Mouse (Mus musculus): Measurements from ENCODE around the gene Ruvbl2. TPM values are rescaled to one million over a fixed set of nuclear protein-coding genes. Genes with fewer than 3 reads are reported as not detected.
A peak's percentile ranks its signal among the peaks of the same experiment; 100 is the strongest.

Gene Ruvbl2
- polyA plus RNA-seq, 1 experiment from 2014 or later, result 173 TPM

DNA sequence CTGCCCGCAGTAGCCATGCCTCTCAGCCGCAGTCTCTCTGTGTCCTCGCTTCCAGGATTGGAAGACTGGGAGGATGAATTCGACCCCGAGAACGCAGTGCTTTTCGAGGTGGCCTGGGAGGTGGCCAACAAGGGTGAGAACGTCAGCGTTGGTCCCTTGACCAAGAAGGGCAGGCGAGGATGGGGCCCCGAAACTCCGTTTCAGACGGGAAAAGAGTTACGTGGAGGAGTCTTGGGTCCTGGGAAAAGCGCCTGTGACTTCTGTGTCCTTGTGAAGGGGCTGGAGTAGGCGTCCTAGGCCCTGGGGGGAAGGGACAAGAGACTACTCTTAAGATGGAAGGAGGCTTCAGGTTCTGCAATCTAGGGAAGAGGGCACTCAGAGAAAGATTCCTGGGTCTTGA, 2.9 kb downstream of the Ruvbl2 start:
- Histone ChIP-seq H3K9ac (replicated peaks; ENCODE audit: low read length) (peak overlapping the region; percentile 85), H3K4me1 (ENCODE audit: insufficient read depth, low read length) (peaks cover 36% of the 10 kb centered on the region), H3K27me3 (ENCODE audit: insufficient read depth, low read length) (no peaks in the 10 kb centered on the region), H3K4me2 (replicated peaks; ENCODE audit: low read depth, low read length) (peak overlapping the region; percentile 58), H3K9me3 (ENCODE audit: low read length) (no peaks in the 10 kb centered on the region), H3K36me3 (ENCODE audit: insufficient read depth, low read length) (peaks cover 23% of the 10 kb centered on the region), H3K27ac (ENCODE audit: low read length) (peak overlapping the region; percentile 48), H3K4me3 (ENCODE audit: low read length) (peak overlapping the region; percentile 67)
- ATAC-seq (ENCODE audit: low FRiP score, low TSS enrichment), result no peak
- under 1% methylated on average over 16 of the region's 16 CpGs for WGBS

DNA sequence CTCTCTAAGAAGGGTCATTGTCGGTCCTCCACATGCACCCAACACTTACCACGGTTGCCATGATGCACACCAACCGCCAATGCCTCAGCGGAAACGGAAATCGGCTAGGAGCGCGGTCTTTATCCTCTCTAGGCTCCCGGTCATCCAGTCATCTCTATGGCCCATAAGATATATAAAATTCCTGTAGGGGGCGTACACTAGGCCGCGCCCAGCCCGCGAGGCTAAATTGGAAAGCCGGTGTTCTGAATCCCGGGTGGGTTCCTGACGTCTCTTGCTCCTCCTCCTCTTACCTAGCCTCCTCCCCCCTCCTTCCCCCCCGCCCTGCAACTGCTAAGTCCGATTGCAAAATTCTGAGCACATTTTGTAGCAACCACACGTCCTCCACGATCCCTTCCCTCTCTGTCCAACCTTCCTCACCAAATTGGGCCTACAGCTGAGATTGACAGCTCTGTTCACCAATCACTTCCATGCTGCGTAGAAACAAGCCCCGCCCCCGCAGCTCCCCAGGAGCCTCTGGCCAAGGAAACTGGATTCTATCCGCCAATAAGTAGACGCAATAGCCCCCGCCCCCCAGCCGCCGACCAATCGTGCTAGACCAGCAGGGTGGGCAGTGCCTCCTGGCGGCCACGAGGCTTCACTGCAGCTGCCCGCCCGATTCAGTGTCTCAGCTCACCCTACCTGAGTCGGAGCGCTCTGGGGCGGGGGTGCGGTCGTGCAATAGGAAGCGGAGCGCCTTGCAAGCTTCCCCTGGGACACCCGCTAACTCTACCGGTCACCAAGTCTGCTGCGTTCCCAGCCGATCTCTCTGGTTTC, 3.5 kb downstream of the Ruvbl2 start, which contains the start of gene Gys1:
Gene Gys1, plus strand, starts transcription at position 642 of the 813 bp plus-strand sequence.
- under 1% methylated on average over 45 of the region's 45 CpGs for WGBS
- Histone ChIP-seq H3K4me3 (ENCODE audit: low read length) (peak within 1 kb of the TSS; percentile 67), H3K27me3 (ENCODE audit: insufficient read depth, low read length) (no peaks in the 10 kb centered on the region), H3K9me3 (ENCODE audit: low read length) (no peaks in the 10 kb centered on the region), H3K9ac (replicated peaks; ENCODE audit: low read length) (peak within 1 kb of the TSS; percentile 85), H3K27ac (ENCODE audit: low read length) (peak within 1 kb of the TSS; percentile 86), H3K36me3 (ENCODE audit: insufficient read depth, low read length) (peaks cover 25% of the 10 kb centered on the region), H3K4me1 (ENCODE audit: insufficient read depth, low read length) (peaks cover 36% of the 10 kb centered on the region), H3K4me2 (replicated peaks; ENCODE audit: low read depth, low read length) (peak within 1 kb of the TSS; percentile 72)
- ATAC-seq (ENCODE audit: low FRiP score, low TSS enrichment), result peak; percentile 97

DNA sequence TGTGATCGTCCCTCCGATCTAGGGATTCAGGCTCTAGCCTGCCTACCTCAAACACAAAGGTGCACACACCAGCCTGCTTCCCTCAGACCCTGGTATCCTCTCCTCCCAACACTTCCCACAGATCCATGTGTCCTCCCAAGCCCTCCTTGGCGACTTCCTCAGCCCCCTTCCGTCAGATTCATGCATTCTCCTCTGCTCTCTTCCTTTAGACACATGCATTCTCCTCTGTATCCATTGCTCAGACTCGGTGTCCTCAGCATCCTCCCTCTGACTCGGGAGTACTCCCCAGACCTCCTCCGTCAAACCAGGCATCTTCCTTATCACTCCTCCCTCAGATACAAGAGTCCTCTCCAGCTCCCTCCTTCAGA, 4.1 kb downstream of the Ruvbl2 start:
- 0% methylated on average over 7 of the region's 7 CpGs for WGBS
- H3K9ac ChIP-seq (replicated peaks; ENCODE audit: low read length), result peak overlapping the region; percentile 74
- H3K27ac ChIP-seq (ENCODE audit: low read length), result peak overlapping the region; percentile 86
- H3K4me3 ChIP-seq (ENCODE audit: low read length), result peak overlapping the region; percentile 67
- peak overlapping the region; percentile 72 for H3K4me2 ChIP-seq (replicated peaks; ENCODE audit: low read depth, low read length)
- ATAC-seq (ENCODE audit: low FRiP score, low TSS enrichment), result no peak
- H3K36me3 ChIP-seq (ENCODE audit: insufficient read depth, low read length), result peaks cover 31% of the 10 kb centered on the region
- no peaks in the 10 kb centered on the region for H3K27me3 ChIP-seq (ENCODE audit: insufficient read depth, low read length)
- no peaks in the 10 kb centered on the region for H3K9me3 ChIP-seq (ENCODE audit: low read length)
- H3K4me1 ChIP-seq (ENCODE audit: insufficient read depth, low read length), result peaks cover 36% of the 10 kb centered on the region

DNA sequence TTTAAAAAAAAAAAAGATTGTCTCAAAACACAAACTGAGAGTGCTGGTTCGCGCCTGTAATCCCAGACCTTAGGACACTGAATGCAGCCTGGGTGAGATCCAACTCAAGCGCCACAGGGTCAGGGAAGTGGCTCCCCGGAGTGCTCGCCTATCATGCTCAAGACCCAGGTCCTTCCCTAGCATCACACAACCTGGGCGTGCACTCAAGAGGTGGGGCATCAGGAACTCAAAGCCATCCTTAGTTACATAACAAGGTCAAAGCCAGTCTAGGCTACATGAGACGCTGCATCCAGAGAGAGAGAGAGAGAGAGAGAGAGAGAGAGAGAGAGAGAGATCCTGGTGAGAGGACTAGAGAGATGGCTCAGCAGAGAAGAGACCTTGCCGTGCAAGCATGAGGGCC, 11.3 kb downstream of the Ruvbl2 start:
- no peaks in the 10 kb centered on the region for H3K4me1 ChIP-seq (ENCODE audit: insufficient read depth, low read length)
- no peak overlapping the region for H3K4me3 ChIP-seq (ENCODE audit: low read length)
- 88% methylated on average over 8 of the region's 8 CpGs for WGBS
- no peak overlapping the region for H3K27ac ChIP-seq (ENCODE audit: low read length)
- no peak overlapping the region for H3K4me2 ChIP-seq (replicated peaks; ENCODE audit: low read depth, low read length)
- no peaks in the 10 kb centered on the region for H3K9me3 ChIP-seq (ENCODE audit: low read length)
- no peak overlapping the region for H3K9ac ChIP-seq (replicated peaks; ENCODE audit: low read length)
- H3K27me3 ChIP-seq (ENCODE audit: insufficient read depth, low read length), result no peaks in the 10 kb centered on the region
- no peak for ATAC-seq (ENCODE audit: low FRiP score, low TSS enrichment)
- peaks cover 87% of the 10 kb centered on the region for H3K36me3 ChIP-seq (ENCODE audit: insufficient read depth, low read length)

DNA sequence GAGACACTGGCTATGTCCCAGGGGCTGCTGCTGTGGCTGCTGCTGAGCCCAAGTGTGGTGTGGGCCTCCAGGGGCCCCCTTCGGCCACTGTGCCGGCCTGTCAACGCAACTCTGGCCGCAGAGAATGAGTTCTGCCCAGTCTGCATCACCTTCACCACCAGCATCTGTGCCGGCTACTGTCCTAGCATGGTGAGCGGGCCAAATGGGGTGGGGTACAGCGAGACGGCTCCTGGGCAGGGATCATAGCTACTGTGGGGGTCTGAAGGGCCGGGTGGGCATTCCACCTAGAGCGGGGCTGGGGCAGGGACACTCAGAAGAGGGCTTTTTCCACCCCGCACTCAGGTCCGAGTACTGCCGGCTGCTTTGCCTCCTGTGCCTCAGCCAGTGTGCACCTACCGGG, 16.7 kb downstream of the Ruvbl2 start:
- WGBS, result 90% methylated on average over 14 of the region's 14 CpGs
- peaks cover 15% of the 10 kb centered on the region for H3K4me1 ChIP-seq (ENCODE audit: insufficient read depth, low read length)
- no peak overlapping the region for H3K4me3 ChIP-seq (ENCODE audit: low read length)
- H3K27ac ChIP-seq (ENCODE audit: low read length), result no peak overlapping the region
- ATAC-seq (ENCODE audit: low FRiP score, low TSS enrichment), result no peak
- H3K36me3 ChIP-seq (ENCODE audit: insufficient read depth, low read length), result peaks cover 46% of the 10 kb centered on the region
- peaks cover 35% of the 10 kb centered on the region for H3K27me3 ChIP-seq (ENCODE audit: insufficient read depth, low read length)
- H3K4me2 ChIP-seq (replicated peaks; ENCODE audit: low read depth, low read length), result no peak overlapping the region
- H3K9ac ChIP-seq (replicated peaks; ENCODE audit: low read length), result no peak overlapping the region
- no peaks in the 10 kb centered on the region for H3K9me3 ChIP-seq (ENCODE audit: low read length)

DNA sequence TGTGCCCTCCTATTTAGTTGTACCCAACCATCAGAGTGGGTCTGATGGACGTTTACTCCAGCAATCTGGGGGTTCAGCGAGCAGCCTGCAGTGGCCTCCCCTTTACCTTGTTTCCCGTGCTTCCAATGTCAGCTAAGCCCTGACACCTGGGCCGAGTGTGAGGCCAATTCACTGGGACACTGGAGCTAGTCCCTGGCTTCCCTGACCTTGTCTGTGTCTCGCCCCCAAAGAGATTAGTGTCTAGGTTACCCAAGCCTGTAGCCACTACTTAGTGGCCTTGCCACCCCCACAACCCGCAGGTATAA, 17.3 kb downstream of the Ruvbl2 start, which contains the start of gene Lhb:
Gene Lhb, plus strand, starts transcription at position 206 of the 305 bp plus-strand sequence.
- Histone ChIP-seq H3K9me3 (ENCODE audit: low read length) (no peaks in the 10 kb centered on the region), H3K27ac (ENCODE audit: low read length) (no peak within 1 kb of the TSS), H3K4me2 (replicated peaks; ENCODE audit: low read depth, low read length) (no peak within 1 kb of the TSS), H3K4me3 (ENCODE audit: low read length) (no peak within 1 kb of the TSS), H3K9ac (replicated peaks; ENCODE audit: low read length) (0 out of 2 replicates have a peak within 1 kb of the TSS, but pooled peaks have one; percentile 22), H3K27me3 (ENCODE audit: insufficient read depth, low read length) (peaks cover 41% of the 10 kb centered on the region), H3K4me1 (ENCODE audit: insufficient read depth, low read length) (peaks cover 17% of the 10 kb centered on the region), H3K36me3 (ENCODE audit: insufficient read depth, low read length) (peaks cover 46% of the 10 kb centered on the region)
- 55% methylated on average over 6 of the region's 6 CpGs for WGBS
- ATAC-seq (ENCODE audit: low FRiP score, low TSS enrichment), result no peak

DNA sequence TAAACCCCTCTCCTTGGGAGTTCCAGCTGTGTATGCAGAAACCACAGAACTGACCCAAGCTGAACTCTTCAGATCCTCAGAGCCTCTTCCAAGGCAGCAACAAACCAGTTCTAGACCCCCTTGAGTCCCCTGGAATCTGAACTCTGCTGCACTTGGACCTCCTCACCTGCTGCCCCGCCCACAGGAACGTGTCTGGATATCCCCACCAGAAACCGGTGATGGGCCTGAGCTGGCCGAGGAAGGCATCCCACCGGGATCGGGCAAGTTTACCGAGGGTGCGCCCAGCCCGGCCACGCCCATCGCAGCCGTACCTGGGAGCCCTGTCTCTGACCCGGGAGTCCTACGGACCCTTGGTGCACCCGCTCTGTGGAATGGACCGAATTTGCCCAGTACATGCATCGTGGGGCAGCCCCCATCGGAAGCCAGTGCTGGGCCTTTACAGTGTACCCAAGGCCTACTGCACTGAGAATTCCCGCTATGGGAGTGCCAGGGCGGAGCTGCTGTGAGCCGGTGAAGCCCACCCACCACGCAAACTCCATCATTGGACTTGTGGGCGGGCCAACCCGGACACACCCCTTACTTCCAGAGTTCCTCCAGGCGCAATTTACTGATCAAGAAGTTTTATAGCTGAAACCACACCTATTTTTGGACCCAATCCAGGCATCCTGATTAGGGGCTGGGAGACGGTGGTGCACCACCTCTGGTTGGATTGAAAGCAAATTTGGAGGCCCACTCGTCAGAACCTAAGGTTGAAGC, 17.9 kb downstream of the Ruvbl2 start:
- ATAC-seq (ENCODE audit: low FRiP score, low TSS enrichment), result 0 out of 2 replicates have a peak, but pooled peaks have one; percentile 11
- Histone ChIP-seq H3K4me2 (replicated peaks; ENCODE audit: low read depth, low read length) (no peak overlapping the region), H3K36me3 (ENCODE audit: insufficient read depth, low read length) (peaks cover 42% of the 10 kb centered on the region), H3K4me3 (ENCODE audit: low read length) (no peak overlapping the region), H3K9ac (replicated peaks; ENCODE audit: low read length) (0 out of 2 replicates have a peak overlapping the region, but pooled peaks have one; percentile 22), H3K4me1 (ENCODE audit: insufficient read depth, low read length) (peaks cover 17% of the 10 kb centered on the region), H3K27me3 (ENCODE audit: insufficient read depth, low read length) (peaks cover 46% of the 10 kb centered on the region), H3K27ac (ENCODE audit: low read length) (no peak overlapping the region), H3K9me3 (ENCODE audit: low read length) (no peaks in the 10 kb centered on the region)
- 10% methylated on average over 27 of the region's 27 CpGs for WGBS

DNA sequence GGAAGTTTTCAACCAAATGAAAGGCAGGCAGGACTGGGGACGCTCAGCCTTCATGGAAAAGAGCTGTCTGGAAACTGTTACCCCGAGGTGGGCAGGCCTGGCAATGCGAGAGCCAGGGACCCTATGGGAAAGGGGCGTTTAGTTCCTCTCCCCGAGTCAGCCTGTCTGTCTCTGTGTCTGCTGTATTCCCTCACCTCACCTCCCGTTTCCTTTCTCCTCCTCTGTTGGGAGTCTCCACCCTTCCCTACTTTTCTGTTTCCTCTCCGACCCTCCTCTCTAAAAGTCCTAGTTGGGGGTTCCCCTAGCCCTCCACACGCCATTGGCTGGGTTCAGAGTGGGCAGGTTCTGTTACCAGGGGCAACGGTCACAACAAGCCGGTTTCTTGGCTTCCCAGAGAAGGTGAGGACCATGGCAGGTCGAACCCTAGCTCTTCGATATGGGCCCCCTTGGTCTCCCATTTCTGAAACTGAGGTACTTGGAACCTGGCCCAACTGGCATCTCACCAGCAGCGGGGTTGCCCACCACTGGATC, 19.9 kb downstream of the Ruvbl2 start:
- ATAC-seq (ENCODE audit: low FRiP score, low TSS enrichment), result no peak
- 8% methylated on average over 13 of the region's 13 CpGs for WGBS
- Histone ChIP-seq H3K4me2 (replicated peaks; ENCODE audit: low read depth, low read length) (0 out of 2 replicates have a peak overlapping the region, but pooled peaks have one; percentile 17), H3K27ac (ENCODE audit: low read length) (no peak overlapping the region), H3K27me3 (ENCODE audit: insufficient read depth, low read length) (peaks cover 65% of the 10 kb centered on the region), H3K4me1 (ENCODE audit: insufficient read depth, low read length) (peaks cover 31% of the 10 kb centered on the region), H3K9ac (replicated peaks; ENCODE audit: low read length) (peak overlapping the region; percentile 25), H3K36me3 (ENCODE audit: insufficient read depth, low read length) (peaks cover 22% of the 10 kb centered on the region), H3K4me3 (ENCODE audit: low read length) (no peak overlapping the region), H3K9me3 (ENCODE audit: low read length) (no peaks in the 10 kb centered on the region)

DNA sequence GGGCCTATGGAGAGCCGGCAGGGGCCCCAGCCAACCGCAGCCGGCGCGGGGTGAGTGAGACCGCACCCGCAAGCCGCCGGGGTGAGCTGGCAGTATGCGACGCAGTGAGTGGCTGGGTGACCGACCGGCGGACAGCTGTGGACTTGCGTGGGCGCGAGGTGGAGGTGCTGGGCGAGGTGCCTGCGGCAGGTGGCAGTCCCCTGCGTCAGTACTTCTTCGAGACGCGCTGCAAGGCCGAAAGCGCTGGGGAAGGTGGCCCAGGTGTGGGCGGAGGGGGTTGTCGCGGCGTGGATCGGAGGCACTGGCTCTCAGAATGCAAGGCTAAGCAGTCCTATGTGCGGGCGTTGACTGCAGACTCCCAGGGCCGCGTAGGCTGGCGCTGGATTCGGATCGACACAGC, 22.3 kb downstream of the Ruvbl2 start:
- H3K4me2 ChIP-seq (replicated peaks; ENCODE audit: low read depth, low read length), result peak overlapping the region; percentile 22
- WGBS, result 12% methylated on average over 33 of the region's 37 CpGs
- H3K4me1 ChIP-seq (ENCODE audit: insufficient read depth, low read length), result peaks cover 32% of the 10 kb centered on the region
- peak overlapping the region; percentile 3; the same call in 1 of the 2 replicates for H3K4me3 ChIP-seq (ENCODE audit: low read length)
- no peaks in the 10 kb centered on the region for H3K9me3 ChIP-seq (ENCODE audit: low read length)
- H3K9ac ChIP-seq (replicated peaks; ENCODE audit: low read length), result no peak overlapping the region
- H3K27me3 ChIP-seq (ENCODE audit: insufficient read depth, low read length), result peaks cover 82% of the 10 kb centered on the region
- no peak overlapping the region for H3K27ac ChIP-seq (ENCODE audit: low read length)
- no peak for ATAC-seq (ENCODE audit: low FRiP score, low TSS enrichment)
- no peaks in the 10 kb centered on the region for H3K36me3 ChIP-seq (ENCODE audit: insufficient read depth, low read length)
